Mouse (Mus musculus) neural tube, embryonic 15.5 days (tissue): ENCODE measurements at regions not wholly inside any gene's neighbourhood (a gene's known extent, or its start where the extent isn't known, plus 50 kb on each side); places are given as distances from the start of the nearest gene placed in this dataset.
A peak's percentile ranks its signal among the peaks of the same experiment; 100 is the strongest.

Source experiments
- ATAC-seq: fragments of 200-750 bp; cut with Nextera tagmentation; 2 replicates; pipeline ENCODE4 v1.8.0; 2017; ENCODE audit warnings: mild to moderate bottlenecking, moderate TSS enrichment, moderate library complexity; ENCODE audit not compliant: low FRiP score
- H3K27ac ChIP-seq: fragments of 300-500 bp; sonication (generic); replicated peaks from 2 replicates; pipeline ENCODE4 v1.5.1; 2015; ENCODE audit warnings: mild to moderate bottlenecking, inconsistent platforms
- H3K27me3 ChIP-seq: fragments of 300-500 bp; sonication (generic); replicated peaks from 2 replicates; pipeline ENCODE4 v1.6.1; 2015; ENCODE audit warnings: inconsistent platforms
- H3K36me3 ChIP-seq: fragments of 300-500 bp; sonication (generic); 2 replicates; pipeline ENCODE4 v1.6.1; 2015; ENCODE audit warnings: inconsistent platforms
- H3K4me1 ChIP-seq: fragments of 300-500 bp; sonication (generic); 2 replicates; pipeline ENCODE4 v1.6.1; 2015; ENCODE audit warnings: inconsistent platforms
- H3K4me2 ChIP-seq: fragments of 300-500 bp; sonication (generic); 2 replicates; pipeline ENCODE4 v1.6.1; 2015; ENCODE audit warnings: inconsistent platforms, mild to moderate bottlenecking, moderate library complexity
- H3K4me3 ChIP-seq: fragments of 300-500 bp; sonication (generic); replicated peaks from 2 replicates; pipeline ENCODE4 v1.5.1; 2015; ENCODE audit warnings: mild to moderate bottlenecking, inconsistent platforms
- H3K9ac ChIP-seq: fragments of 300-500 bp; sonication (generic); replicated peaks from 2 replicates; pipeline ENCODE4 v1.6.1; 2015; ENCODE audit warnings: mild to moderate bottlenecking, inconsistent platforms
- H3K9me3 ChIP-seq: fragments of 300-500 bp; sonication (generic); replicated peaks from 2 replicates; pipeline ENCODE4 v1.6.1; 2016; ENCODE audit warnings: inconsistent platforms
- WGBS: fragments of 180-500 bp; shearing (Covaris S2); methylation state at CpG from one replicate; pipeline ENCODE4 v1.1.7; 2015; ENCODE audit warnings: mixed read lengths; 5-methylcytosine and 5-hydroxymethylcytosine counted together

DNA sequence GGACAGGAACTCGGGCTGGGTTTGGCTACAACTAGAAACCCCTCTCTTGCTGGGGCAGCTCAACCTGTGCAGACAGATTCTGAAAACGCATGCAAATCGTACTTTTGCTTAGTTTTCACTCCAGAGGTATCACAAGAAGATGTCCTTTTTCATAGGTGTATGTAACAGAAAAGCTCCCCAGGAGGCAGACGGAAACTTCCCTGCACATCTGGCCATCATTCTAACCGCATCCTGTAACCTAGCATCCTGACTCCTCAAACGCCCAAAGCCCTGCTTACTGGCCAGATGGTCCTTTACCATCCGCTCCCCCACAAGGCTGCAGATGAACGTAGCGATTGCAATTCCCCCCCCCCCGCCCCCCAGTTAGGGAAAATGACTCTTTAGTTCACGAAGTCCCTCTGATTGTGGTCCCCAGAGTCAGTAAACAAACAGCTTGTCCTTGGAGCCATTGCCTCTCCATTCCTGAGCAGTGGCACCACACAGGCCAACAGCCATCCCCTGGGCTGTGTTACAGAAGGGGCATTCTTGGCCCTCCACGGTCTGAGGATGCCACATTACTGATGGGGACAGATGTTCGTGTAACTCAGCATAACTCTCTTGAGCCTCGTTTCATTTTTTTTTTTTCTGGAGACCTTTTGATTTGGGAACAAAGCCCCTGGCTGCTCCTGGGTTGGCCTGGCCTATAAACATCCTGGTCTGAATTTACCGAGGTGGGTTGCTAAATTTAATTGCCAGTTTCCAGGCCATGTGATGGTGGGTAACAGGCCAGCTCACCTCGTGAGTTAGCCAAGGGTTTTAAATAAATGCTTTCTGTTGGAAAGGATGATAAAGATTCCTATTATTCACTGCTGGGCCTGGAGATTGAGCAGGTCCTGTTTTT, 149.6 kb upstream of the Rreb1 start:
- H3K27ac ChIP-seq, result 0 out of 2 replicates have a peak overlapping the region, but pooled peaks have one; percentile 9
- no peak overlapping the region for H3K4me3 ChIP-seq
- peaks cover 11% of the 10 kb centered on the region; the same call in 1 of the 2 replicates for H3K4me1 ChIP-seq
- 53% methylated on average over 16 of the region's 16 CpGs for WGBS
- ATAC-seq, result no peak
- H3K4me2 ChIP-seq, result no peak overlapping the region
- no peaks in the 10 kb centered on the region for H3K9me3 ChIP-seq
- no peaks in the 10 kb centered on the region for H3K27me3 ChIP-seq
- H3K9ac ChIP-seq, result no peak overlapping the region
- H3K36me3 ChIP-seq, result no peaks in the 10 kb centered on the region

DNA sequence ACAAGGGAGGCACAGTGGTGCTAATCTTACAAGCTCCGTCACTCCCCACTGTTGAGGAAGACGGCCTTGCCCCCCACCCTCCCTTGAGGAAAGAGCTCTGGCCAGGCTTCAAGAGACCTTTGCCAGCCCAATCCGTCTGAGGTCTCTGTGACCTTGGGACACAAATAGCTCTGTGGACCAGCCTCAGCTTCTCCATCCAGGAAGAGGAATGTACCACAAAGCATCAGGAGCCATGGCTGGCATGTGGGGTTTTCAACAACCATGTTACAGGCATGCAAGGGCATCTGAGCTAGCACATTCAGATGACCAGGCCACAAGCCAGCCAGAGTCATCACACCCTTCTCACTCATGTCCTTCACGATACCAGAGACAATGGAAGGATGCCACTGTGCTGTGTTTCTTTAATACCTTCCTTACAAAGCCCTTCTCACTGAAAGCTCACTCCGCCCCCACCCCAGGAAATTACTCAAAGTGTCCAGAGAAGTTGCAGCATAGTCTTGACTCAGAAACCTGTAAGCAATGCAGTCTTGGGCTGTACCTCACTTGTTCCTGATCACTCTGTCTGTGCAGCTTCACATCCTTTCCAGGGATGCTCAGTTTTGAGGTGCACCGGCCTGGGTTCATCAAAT, 148.8 kb upstream of the Rreb1 start:
- 62% methylated on average over 6 of the region's 6 CpGs for WGBS
- no peak for ATAC-seq

GRCm38 (mm10) chr13:37632835-37633440, 145.3 kb upstream of the Rreb1 start:
- Histone ChIP-seq H3K4me3 (no peak overlapping the region), H3K36me3 (no peaks in the 10 kb centered on the region), H3K9me3 (no peaks in the 10 kb centered on the region), H3K27ac (no peak overlapping the region), H3K4me2 (no peak overlapping the region), H3K9ac (no peak overlapping the region), H3K4me1 (peaks cover 13% of the 10 kb centered on the region; the same call in 1 of the 2 replicates), H3K27me3 (no peaks in the 10 kb centered on the region)
- ATAC-seq, result no peak
- WGBS, result 94% methylated on average over 5 of the region's 5 CpGs

More for the DNA sequence above, 148.8 kb upstream of the Rreb1 start:
- Histone ChIP-seq H3K27me3 (no peaks in the 10 kb centered on the region), H3K4me2 (no peak overlapping the region), H3K9me3 (no peaks in the 10 kb centered on the region), H3K9ac (no peak overlapping the region), H3K4me1 (peaks cover 11% of the 10 kb centered on the region; the same call in 1 of the 2 replicates), H3K27ac (no peak overlapping the region), H3K36me3 (no peaks in the 10 kb centered on the region), H3K4me3 (no peak overlapping the region)

DNA sequence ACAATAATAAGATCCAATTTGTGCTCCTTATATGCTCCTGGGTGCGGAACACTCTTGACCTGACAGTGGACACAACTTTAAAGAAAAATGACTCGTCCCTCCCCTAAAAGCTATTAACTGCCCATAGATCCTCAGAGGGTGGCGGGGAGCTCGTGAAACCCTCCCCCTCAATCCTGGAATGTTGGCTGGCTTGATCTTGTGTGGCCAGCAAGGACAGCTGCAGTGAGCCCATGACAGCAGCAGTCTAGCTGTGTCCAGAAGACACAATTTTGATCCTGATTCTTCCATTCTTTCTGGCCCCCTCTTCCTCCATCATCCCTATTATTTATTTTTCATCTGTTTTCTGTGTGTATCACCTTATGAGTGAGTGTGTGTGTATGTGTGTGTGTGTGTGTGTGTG, 141.8 kb upstream of the Rreb1 start:
- 56% methylated on average over 4 of the region's 4 CpGs for WGBS

GRCm38 (mm10) chr13:37637151-37637550, 141.0 kb upstream of the Rreb1 start:
- H3K27ac ChIP-seq, result no peak overlapping the region
- 93% methylated on average over 10 of the region's 10 CpGs for WGBS
- H3K9ac ChIP-seq, result no peak overlapping the region
- no peak for ATAC-seq
- H3K4me2 ChIP-seq, result no peak overlapping the region
- H3K36me3 ChIP-seq, result no peaks in the 10 kb centered on the region
- H3K4me1 ChIP-seq, result 0 out of 2 replicates have a peak, but pooled peaks cover 2% of the 10 kb centered on the region
- H3K27me3 ChIP-seq, result no peaks in the 10 kb centered on the region
- no peak overlapping the region for H3K4me3 ChIP-seq
- no peaks in the 10 kb centered on the region for H3K9me3 ChIP-seq

More for the DNA sequence above, 141.8 kb upstream of the Rreb1 start:
- Histone ChIP-seq H3K9ac (no peak overlapping the region), H3K4me2 (no peak overlapping the region), H3K4me1 (0 out of 2 replicates have a peak, but pooled peaks cover 2% of the 10 kb centered on the region), H3K27ac (no peak overlapping the region), H3K27me3 (no peaks in the 10 kb centered on the region), H3K36me3 (no peaks in the 10 kb centered on the region), H3K9me3 (no peaks in the 10 kb centered on the region), H3K4me3 (no peak overlapping the region)
- ATAC-seq, result no peak

GRCm38 (mm10) chr13:37638071-37638511, 140.1 kb upstream of the Rreb1 start:
- no peak for ATAC-seq
- Histone ChIP-seq H3K9ac (no peak overlapping the region), H3K9me3 (no peaks in the 10 kb centered on the region), H3K4me2 (no peak overlapping the region), H3K27ac (no peak overlapping the region), H3K36me3 (no peaks in the 10 kb centered on the region), H3K4me1 (0 out of 2 replicates have a peak, but pooled peaks cover 2% of the 10 kb centered on the region), H3K27me3 (no peaks in the 10 kb centered on the region), H3K4me3 (no peak overlapping the region)
- 43% methylated on average over 8 of the region's 8 CpGs for WGBS

- peak; percentile 35; the same call in 1 of the 2 replicates for ATAC-seq
- H3K4me2 ChIP-seq, result no peak overlapping the region
- no peak overlapping the region for H3K27ac ChIP-seq
- H3K27me3 ChIP-seq, result no peaks in the 10 kb centered on the region
- H3K4me1 ChIP-seq, result 0 out of 2 replicates have a peak, but pooled peaks cover 2% of the 10 kb centered on the region
- no peaks in the 10 kb centered on the region for H3K9me3 ChIP-seq
- no peak overlapping the region for H3K9ac ChIP-seq
- H3K4me3 ChIP-seq, result no peak overlapping the region
- 50% methylated on average over 13 of the region's 13 CpGs for WGBS
- H3K36me3 ChIP-seq, result no peaks in the 10 kb centered on the region
Measured at GRCm38 (mm10) chr13:37642410-37643093, 135.6 kb upstream of the Rreb1 start.

- no peak for ATAC-seq
- 85% methylated on average over 8 of the region's 8 CpGs for WGBS
- H3K27me3 ChIP-seq, result no peaks in the 10 kb centered on the region
- no peaks in the 10 kb centered on the region for H3K4me1 ChIP-seq
- H3K4me2 ChIP-seq, result no peak overlapping the region
- no peaks in the 10 kb centered on the region for H3K9me3 ChIP-seq
- no peak overlapping the region for H3K4me3 ChIP-seq
- no peak overlapping the region for H3K9ac ChIP-seq
- no peaks in the 10 kb centered on the region for H3K36me3 ChIP-seq
- H3K27ac ChIP-seq, result no peak overlapping the region
Measured at GRCm38 (mm10) chr13:37644751-37645181, 133.4 kb upstream of the Rreb1 start.

GRCm38 (mm10) chr13:37649467-37650080, 128.6 kb upstream of the Rreb1 start:
- H3K27me3 ChIP-seq, result no peaks in the 10 kb centered on the region
- H3K36me3 ChIP-seq, result no peaks in the 10 kb centered on the region
- no peak overlapping the region for H3K4me2 ChIP-seq
- no peak overlapping the region for H3K9ac ChIP-seq
- no peak overlapping the region for H3K4me3 ChIP-seq
- ATAC-seq, result no peak
- H3K9me3 ChIP-seq, result no peaks in the 10 kb centered on the region
- 74% methylated on average over 9 of the region's 9 CpGs for WGBS
- no peak overlapping the region for H3K27ac ChIP-seq
- no peaks in the 10 kb centered on the region for H3K4me1 ChIP-seq

DNA sequence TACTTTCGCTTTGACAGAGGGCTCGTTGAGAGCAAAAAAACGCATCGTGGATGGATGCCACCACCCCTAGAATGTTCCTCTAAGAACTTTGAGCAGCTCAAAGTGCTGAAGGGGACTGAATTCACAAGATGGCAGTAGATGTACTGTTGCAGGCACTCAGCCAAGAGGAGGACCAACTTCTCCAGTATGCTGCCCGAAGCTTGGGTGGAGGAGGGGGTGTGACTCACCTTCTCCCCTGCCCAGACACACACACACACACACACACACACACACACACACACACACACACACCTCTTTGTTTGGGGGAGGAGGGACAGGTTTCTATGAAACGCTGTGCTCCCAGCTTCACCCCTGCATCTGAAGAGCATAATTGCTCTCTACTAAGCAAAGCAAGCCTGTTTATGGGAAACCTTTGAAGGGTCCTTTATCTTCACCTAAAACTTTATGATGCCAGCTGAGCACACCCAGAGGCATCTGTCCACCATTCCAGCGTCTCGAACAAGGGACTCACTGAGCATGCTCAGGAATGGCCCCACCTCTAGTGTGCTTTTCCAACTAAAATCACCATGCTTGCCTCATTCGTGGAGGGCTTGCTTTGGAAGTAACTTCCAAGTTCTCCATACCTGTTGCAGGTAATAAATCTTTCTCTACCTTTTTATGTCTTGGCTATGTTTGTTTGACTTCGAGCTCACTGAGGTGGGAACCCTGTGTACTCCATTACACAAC, 126.8 kb upstream of the Rreb1 start:
- ATAC-seq, result no peak
- Histone ChIP-seq H3K36me3 (no peaks in the 10 kb centered on the region), H3K27ac (no peak overlapping the region), H3K4me3 (no peak overlapping the region), H3K9ac (no peak overlapping the region), H3K4me1 (no peaks in the 10 kb centered on the region), H3K9me3 (no peaks in the 10 kb centered on the region), H3K27me3 (no peaks in the 10 kb centered on the region), H3K4me2 (no peak overlapping the region)
- 85% methylated on average over 10 of the region's 10 CpGs for WGBS
